Mouse (Mus musculus) common myeloid progenitor, adult 5-6 weeks (primary cell): ENCODE data around the gene Nbea. TPM values are rescaled to one million over a fixed set of nuclear protein-coding genes. Genes with fewer than 3 reads are reported as not detected.
"Not testable (repeated sequence)": the region's sequence is repeated elsewhere in the genome, so short reads cannot be mapped to it uniquely, and the experiment has no call there.

Experiments used
- ATAC-seq: replicated peaks from 2 replicates; pipeline ENCODE4 v1.8.0; 2016; ENCODE audit warnings: low read depth, mild to moderate bottlenecking, moderate TSS enrichment, inconsistent platforms; ENCODE audit not compliant: poor library complexity, severe bottlenecking
- total RNA-seq: library from RNA; stranded (forward); fragments of 200-1000, 187-1606 nt; gene quantifications from 2 replicates; pipeline ENCODE4 v1.2.3, GENCODE M21; 2017

Nbea gene
- total RNA-seq, 1 experiment from 2014 or later, result 0.69 TPM

DNA sequence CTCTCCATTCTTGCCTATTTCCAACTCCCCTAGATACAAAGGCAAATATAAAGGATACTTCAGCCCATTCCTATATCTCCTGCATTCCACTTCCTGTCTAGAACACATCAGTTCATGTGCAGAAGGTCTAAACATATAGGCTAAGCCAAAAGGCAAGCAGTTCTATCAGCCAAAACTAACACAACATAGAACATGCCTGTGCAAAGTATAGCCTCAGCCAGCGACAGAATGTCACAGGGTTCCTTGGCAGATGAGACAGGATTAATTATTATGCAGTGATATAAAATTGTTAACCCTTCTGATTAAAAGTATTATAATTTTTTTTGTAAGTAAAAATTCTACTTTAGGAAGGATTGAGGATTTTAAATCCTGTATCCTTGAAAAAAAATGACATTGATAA lies 140.4 kb downstream of the Nbea start:
- ATAC-seq, result no peak

GRCm38 (mm10) chr3:56039494-56039893 lies 144.0 kb downstream of the Nbea start:
- no peak for ATAC-seq

GRCm38 (mm10) chr3:56034596-56034995 lies 148.9 kb downstream of the Nbea start:
- 0 out of 2 replicates have a peak, but pooled peaks have one; percentile 22 for ATAC-seq

- no peak for ATAC-seq
These were observed 165.0 kb downstream of the Nbea start for GRCm38 (mm10) chr3:56018494-56018893.

- no peak for ATAC-seq
These were observed 172.4 kb downstream of the Nbea start for GRCm38 (mm10) chr3:56011132-56011531.

- ATAC-seq, result peak; percentile 92
These were observed 175.5 kb downstream of the Nbea start for GRCm38 (mm10) chr3:56007991-56008390.

GRCm38 (mm10) chr3:56000259-56000658 lies 183.2 kb downstream of the Nbea start:
- ATAC-seq, result peak; percentile 86

- peak; percentile 90 for ATAC-seq
These were observed 205.1 kb downstream of the Nbea start for GRCm38 (mm10) chr3:55978361-55978760.

DNA sequence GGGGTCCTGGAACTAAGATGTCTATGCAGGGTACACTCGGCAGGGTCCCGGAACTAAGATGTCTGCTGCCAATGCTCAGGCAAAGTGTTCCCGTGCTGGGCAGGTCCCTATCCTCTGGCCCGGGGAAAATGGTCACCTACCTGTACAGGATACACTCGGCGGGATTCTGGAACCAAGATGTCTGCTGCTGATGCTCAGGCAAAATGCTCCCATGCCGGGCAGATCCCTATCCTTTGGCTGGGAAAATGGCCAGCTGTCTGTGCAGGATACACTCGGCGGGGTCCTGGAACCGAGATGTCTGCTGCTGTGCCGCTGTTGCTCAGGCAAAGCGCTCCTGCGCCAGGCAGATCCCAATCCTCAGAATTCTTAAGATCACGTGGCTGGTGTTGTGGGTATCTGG lies 206.5 kb downstream of the Nbea start:
- ATAC-seq, result not testable (repeated sequence)

- no peak for ATAC-seq
These were observed 217.8 kb downstream of the Nbea start for GRCm38 (mm10) chr3:55965723-55966156.

DNA sequence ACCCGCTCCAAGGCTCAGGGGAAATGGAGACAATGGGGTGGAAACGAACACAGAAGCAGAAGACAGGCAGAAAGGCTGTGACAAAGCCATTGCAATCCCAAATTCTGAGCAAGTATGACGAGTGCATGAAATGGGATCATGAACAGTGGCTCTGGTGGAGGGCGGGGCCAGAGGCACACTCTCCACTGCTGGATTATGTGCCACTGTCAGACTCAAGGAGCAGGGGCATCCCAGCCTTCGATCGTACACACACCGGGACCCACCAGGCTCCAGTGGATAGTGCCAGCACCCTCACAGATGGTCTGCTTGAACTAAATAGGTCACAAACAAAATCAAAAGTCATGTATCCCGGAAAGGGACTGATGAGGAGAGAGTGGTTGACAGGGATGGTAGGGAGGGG lies 220.5 kb downstream of the Nbea start:
- ATAC-seq, result no peak

GRCm38 (mm10) chr3:55949994-55950393 lies 233.5 kb downstream of the Nbea start:
- no peak for ATAC-seq

GRCm38 (mm10) chr3:55949148-55949547 lies 234.4 kb downstream of the Nbea start:
- peak; percentile 83 for ATAC-seq

DNA sequence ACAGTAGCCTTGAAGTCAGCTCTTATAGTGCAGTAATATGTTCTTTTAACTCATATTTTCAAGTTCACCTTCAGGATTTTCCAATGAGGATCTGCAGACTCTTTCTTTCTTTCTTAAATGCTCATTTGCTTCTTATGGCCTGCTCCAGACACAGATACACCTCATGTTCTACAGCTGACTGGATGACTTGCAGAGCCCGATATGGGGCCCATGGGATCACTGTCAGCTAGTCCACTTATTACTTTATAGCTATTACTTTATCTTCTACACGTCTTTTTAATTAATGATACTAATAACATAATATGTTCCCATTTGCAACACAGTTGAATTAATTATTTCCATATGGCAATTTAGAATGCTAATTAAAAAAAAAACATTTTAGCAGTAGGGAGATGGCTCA lies 256.2 kb downstream of the Nbea start:
- ATAC-seq, result no peak

- ATAC-seq, result peak; percentile 47; the same call in 1 of the 2 replicates
These were observed 274.2 kb downstream of the Nbea start for GRCm38 (mm10) chr3:55909290-55909689.

GRCm38 (mm10) chr3:55890574-55890973 lies 292.9 kb downstream of the Nbea start:
- no peak for ATAC-seq

GRCm38 (mm10) chr3:55889227-55889626 lies 294.3 kb downstream of the Nbea start:
- ATAC-seq, result no peak

DNA sequence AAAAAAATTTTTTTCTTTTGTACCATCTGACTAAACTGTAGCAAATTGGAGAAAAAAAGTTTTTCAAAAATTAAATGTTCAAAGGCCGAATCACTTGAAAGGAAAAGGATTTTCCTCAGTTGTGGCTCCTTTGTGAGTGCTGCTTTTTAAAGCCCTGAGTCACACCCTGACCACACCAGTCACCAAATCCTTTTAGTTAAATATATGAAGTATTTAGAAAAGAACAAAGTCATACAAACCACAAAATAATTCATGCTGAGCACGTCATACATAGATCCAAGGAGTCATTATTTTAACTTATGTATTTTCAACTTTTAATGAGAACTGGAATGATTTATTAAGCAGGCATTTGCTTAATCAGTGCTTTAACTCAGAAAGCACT lies 295.7 kb downstream of the Nbea start:
- no peak for ATAC-seq

GRCm38 (mm10) chr3:55887193-55887828 lies 296.2 kb downstream of the Nbea start:
- no peak for ATAC-seq

DNA sequence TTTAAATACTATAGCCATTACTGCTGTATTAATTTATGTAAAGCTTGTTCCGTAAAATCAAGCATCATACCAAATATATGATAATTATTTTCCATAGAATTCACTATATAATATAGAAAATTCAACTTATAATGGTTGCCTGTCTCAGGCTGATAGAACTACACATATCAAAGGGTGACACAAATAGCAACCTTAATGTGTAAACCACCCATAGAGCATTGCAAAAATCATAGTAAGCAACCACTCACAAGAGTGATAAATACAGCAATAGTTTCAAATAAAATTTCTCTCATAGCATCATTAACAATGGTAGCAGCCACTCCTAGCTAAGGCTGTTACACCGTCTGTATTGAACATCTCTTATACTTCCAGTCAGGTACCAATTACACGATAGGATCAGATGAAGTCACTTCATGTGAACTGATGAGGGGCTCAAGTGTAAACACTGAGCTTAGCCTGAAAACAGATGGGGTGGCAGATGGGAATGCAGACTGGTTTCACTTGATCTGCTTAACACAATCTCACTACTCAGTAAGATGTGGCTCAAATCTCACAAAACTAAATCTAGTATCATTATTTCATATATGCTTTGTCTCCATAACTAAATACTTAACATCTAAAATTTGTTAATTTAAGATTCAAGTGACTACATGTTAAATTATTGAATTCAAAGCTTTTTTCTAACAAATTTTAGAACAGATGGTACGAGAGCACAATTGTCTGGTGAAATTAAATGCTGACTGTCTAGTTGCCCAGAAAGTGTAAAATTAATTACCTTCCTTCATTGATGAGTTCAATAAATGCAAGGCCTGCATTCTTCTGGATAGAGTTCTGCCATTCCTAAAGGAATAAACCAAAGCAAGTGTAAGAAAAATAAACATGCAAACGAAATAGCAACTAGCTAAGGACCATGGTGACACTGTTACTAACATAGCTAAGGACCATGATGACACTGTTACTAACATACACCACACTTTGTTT lies 310.3 kb downstream of the Nbea start:
- no peak for ATAC-seq

- ATAC-seq, result no peak
These were observed 331.0 kb downstream of the Nbea start for GRCm38 (mm10) chr3:55852488-55852887.
